Mouse (Mus musculus): ENCODE measurements around the gene P4ha1.

DNA sequence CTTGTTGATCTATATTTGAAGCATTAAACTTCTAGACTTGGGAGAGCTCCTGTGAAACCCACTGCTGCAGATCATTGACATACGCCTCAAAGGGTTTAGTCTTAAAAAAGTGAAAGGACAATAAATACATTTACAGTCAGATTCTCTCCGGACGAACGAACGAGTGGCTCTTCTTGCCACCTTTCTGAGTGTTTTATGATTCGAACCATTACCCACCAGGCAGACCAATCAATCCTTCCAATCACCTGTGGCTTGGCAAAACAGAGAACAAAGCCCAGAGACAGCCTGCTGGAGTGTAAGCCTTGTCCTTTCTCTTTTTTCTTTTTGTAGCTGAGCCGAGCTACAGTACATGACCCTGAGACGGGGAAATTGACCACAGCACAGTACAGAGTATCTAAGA, 31.9 kb downstream of the P4ha1 start:
- no peak for TF ChIP-seq CTCF (IDR thresholded peaks at IDR 0.05; ENCODE audit: borderline replicate concordance, insufficient read depth, low read depth, low read length)
- no peak for TF ChIP-seq POLR2A (IDR thresholded peaks at IDR 0.05; ENCODE audit: borderline replicate concordance, insufficient read depth, low read length)
